Mouse (Mus musculus): ENCODE data around the gene Ky. TPM values are rescaled to one million over a fixed set of nuclear protein-coding genes. Genes with fewer than 3 reads are reported as not detected.

Gene Ky
- polyA plus RNA-seq, 1 experiment from 2014 or later, result 2.1 TPM

- ATAC-seq (ENCODE audit: insufficient number of reproducible peaks, low FRiP score), result no peak
- WGBS, result 90% methylated on average over 2 of the region's 2 CpGs
- Histone ChIP-seq H3K9ac (no peak overlapping the region), H3K36me3 (no peaks in the 10 kb centered on the region), H3K9me3 (replicated peaks) (no peaks in the 10 kb centered on the region), H3K4me3 (no peak overlapping the region), H3K27ac (ENCODE audit: poor library complexity, severe bottlenecking) (no peak overlapping the region), H3K27me3 (replicated peaks) (peaks cover 35% of the 10 kb centered on the region), H3K4me2 (no peak overlapping the region), H3K4me1 (replicated peaks) (peaks cover 32% of the 10 kb centered on the region)
Observed at GRCm38 (mm10) chr9:102493916-102494315, 11.6 kb upstream of the Ky start.

DNA sequence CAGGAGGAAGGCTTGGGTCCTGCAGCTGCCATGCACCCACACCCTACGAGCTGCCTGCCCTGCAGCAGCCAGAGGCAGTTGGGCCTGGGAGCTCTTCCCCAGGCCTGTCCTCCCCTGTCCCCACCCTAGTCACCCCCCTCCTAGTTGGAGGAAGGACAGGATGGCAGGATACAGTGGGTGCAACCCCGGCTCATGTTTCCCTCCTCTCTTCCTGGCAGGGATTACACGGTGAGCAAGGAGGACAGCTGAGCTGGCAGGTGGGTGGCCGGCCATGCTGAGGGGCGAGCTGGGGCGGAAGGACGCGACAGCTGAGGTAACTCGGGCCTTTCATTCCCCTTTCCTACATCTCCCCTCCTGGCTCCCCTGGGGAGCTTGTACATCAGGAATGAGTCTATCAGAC is 11.1 kb upstream of the Ky start:
- Histone ChIP-seq H3K9ac (no peak overlapping the region), H3K9me3 (replicated peaks) (no peaks in the 10 kb centered on the region), H3K27me3 (replicated peaks) (peaks cover 35% of the 10 kb centered on the region), H3K4me1 (replicated peaks) (peaks cover 33% of the 10 kb centered on the region), H3K4me3 (no peak overlapping the region), H3K4me2 (no peak overlapping the region), H3K36me3 (no peaks in the 10 kb centered on the region), H3K27ac (ENCODE audit: poor library complexity, severe bottlenecking) (no peak overlapping the region)
- 74% methylated on average over 9 of the region's 9 CpGs for WGBS
- ATAC-seq (ENCODE audit: insufficient number of reproducible peaks, low FRiP score), result no peak

DNA sequence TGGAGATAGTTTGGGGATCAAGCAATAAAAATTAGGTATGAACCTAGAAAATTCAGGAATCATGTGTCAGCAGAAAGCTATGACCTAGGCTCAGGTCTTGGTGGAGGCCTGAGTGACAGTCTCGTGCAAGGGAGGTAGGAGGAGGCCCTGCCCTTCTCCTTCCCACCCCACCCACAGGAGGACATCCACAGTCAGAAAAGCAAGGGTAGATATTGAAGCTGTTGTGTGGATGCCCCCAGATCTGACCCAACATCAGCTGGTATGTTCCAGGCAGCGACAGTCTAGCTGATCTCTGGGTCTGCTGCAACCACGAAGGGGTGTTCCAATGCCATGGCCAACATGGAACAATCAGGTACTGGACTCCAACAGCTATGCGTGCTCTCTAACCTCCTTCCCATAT is 10.3 kb upstream of the Ky start:
- 80% methylated on average over 4 of the region's 4 CpGs for WGBS
- H3K4me3 ChIP-seq, result no peak overlapping the region
- peaks cover 35% of the 10 kb centered on the region for H3K27me3 ChIP-seq (replicated peaks)
- no peak overlapping the region for H3K27ac ChIP-seq (ENCODE audit: poor library complexity, severe bottlenecking)
- no peaks in the 10 kb centered on the region for H3K36me3 ChIP-seq
- no peak for ATAC-seq (ENCODE audit: insufficient number of reproducible peaks, low FRiP score)
- no peaks in the 10 kb centered on the region for H3K9me3 ChIP-seq (replicated peaks)
- no peak overlapping the region for H3K4me2 ChIP-seq
- no peak overlapping the region for H3K9ac ChIP-seq
- H3K4me1 ChIP-seq (replicated peaks), result peaks cover 34% of the 10 kb centered on the region

GRCm38 (mm10) chr9:102496481-102497041 is 9.0 kb upstream of the Ky start:
- Histone ChIP-seq H3K4me2 (no peak overlapping the region), H3K9ac (no peak overlapping the region), H3K4me3 (no peak overlapping the region), H3K9me3 (replicated peaks) (no peaks in the 10 kb centered on the region), H3K27ac (ENCODE audit: poor library complexity, severe bottlenecking) (peak overlapping the region; percentile 34; the same call in 1 of the 2 replicates), H3K4me1 (replicated peaks) (peaks cover 34% of the 10 kb centered on the region), H3K27me3 (replicated peaks) (peaks cover 39% of the 10 kb centered on the region), H3K36me3 (no peaks in the 10 kb centered on the region)
- WGBS, result 89% methylated on average over 3 of the region's 3 CpGs
- no peak for ATAC-seq (ENCODE audit: insufficient number of reproducible peaks, low FRiP score)

- Histone ChIP-seq H3K36me3 (no peaks in the 10 kb centered on the region), H3K4me2 (no peak overlapping the region), H3K27me3 (replicated peaks) (peaks cover 32% of the 10 kb centered on the region), H3K9me3 (replicated peaks) (no peaks in the 10 kb centered on the region), H3K9ac (no peak overlapping the region), H3K4me3 (no peak overlapping the region), H3K27ac (ENCODE audit: poor library complexity, severe bottlenecking) (peak overlapping the region; percentile 34; the same call in 1 of the 2 replicates), H3K4me1 (replicated peaks) (peaks cover 34% of the 10 kb centered on the region)
- WGBS, result 77% methylated on average over 9 of the region's 9 CpGs
- ATAC-seq (ENCODE audit: insufficient number of reproducible peaks, low FRiP score), result no peak
Observed at GRCm38 (mm10) chr9:102497089-102497690, 8.4 kb upstream of the Ky start.

DNA sequence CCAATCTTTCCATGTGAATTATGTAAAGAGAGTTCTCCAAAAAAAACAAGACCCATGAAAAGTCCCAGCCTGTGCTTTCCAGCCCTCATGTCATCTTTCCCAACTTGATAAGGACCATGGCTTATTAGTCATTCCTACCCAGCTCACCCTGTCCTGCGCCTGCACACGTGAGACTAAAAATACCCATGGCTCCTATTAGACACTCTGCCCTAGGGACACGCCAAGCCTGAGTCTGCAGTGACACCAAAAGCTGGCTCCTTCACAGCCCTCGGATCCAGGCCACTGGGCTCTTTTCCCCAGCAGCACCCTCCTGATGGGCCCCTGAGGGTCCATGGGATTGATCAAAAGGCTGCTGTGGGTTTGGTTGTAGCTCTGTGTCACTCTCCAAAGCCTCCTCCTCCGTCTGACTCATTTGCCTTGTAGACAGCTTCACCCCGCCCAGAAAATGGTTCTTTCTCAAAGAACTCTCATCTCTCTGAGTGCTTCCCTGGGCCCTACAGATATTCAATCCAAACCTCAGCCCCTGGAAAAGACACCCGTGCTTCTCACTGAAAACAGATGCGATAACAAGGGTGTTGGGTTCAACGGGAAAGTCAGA is 7.6 kb upstream of the Ky start:
- H3K27me3 ChIP-seq (replicated peaks), result peaks cover 29% of the 10 kb centered on the region
- no peaks in the 10 kb centered on the region for H3K9me3 ChIP-seq (replicated peaks)
- H3K36me3 ChIP-seq, result no peaks in the 10 kb centered on the region
- no peak overlapping the region for H3K4me3 ChIP-seq
- WGBS, result 53% methylated on average over 9 of the region's 9 CpGs
- no peak overlapping the region for H3K4me2 ChIP-seq
- peaks cover 26% of the 10 kb centered on the region for H3K4me1 ChIP-seq (replicated peaks)
- no peak overlapping the region for H3K9ac ChIP-seq
- ATAC-seq (ENCODE audit: insufficient number of reproducible peaks, low FRiP score), result peak; percentile 58
- peak overlapping the region; percentile 63 for H3K27ac ChIP-seq (ENCODE audit: poor library complexity, severe bottlenecking)

DNA sequence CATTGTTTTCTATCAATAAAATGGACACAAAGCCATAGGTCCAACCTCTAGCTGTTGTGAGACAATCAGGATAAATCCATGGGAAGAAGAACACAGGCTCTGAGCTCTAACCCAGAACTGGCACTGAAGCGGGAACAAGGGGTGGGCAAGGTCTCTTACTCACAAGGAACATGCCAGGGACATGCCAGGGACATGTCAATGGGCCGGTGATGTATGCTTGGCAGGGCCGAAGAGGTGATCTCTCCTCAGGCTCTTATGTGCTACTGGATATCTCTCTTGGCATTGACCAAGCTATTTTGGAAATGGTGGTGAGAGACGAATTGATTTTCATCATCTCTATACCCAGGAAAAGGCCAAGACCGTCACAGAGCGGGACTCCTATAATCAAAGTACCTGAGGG is 6.8 kb upstream of the Ky start:
- Histone ChIP-seq H3K9me3 (replicated peaks) (no peaks in the 10 kb centered on the region), H3K36me3 (no peaks in the 10 kb centered on the region), H3K27me3 (replicated peaks) (peaks cover 27% of the 10 kb centered on the region), H3K27ac (ENCODE audit: poor library complexity, severe bottlenecking) (no peak overlapping the region), H3K4me2 (no peak overlapping the region), H3K4me3 (no peak overlapping the region), H3K9ac (no peak overlapping the region), H3K4me1 (replicated peaks) (peaks cover 23% of the 10 kb centered on the region)
- ATAC-seq (ENCODE audit: insufficient number of reproducible peaks, low FRiP score), result no peak
- WGBS, result 87% methylated on average over 6 of the region's 6 CpGs

- ATAC-seq (ENCODE audit: insufficient number of reproducible peaks, low FRiP score), result no peak
Observed at GRCm38 (mm10) chr9:102499266-102499665, 6.3 kb upstream of the Ky start.

GRCm38 (mm10) chr9:102499746-102500145 is 5.8 kb upstream of the Ky start:
- H3K4me2 ChIP-seq, result no peak overlapping the region
- H3K27ac ChIP-seq (ENCODE audit: poor library complexity, severe bottlenecking), result no peak overlapping the region
- no peak overlapping the region for H3K9ac ChIP-seq
- H3K27me3 ChIP-seq (replicated peaks), result peaks cover 26% of the 10 kb centered on the region; the same call in 1 of the 2 replicates
- ATAC-seq (ENCODE audit: insufficient number of reproducible peaks, low FRiP score), result no peak
- H3K4me1 ChIP-seq (replicated peaks), result peaks cover 26% of the 10 kb centered on the region
- H3K36me3 ChIP-seq, result no peaks in the 10 kb centered on the region
- H3K9me3 ChIP-seq (replicated peaks), result no peaks in the 10 kb centered on the region
- no peak overlapping the region for H3K4me3 ChIP-seq

More at GRCm38 (mm10) chr9:102499266-102499665, 6.3 kb upstream of the Ky start:
- Histone ChIP-seq H3K36me3 (no peaks in the 10 kb centered on the region), H3K27me3 (replicated peaks) (peaks cover 27% of the 10 kb centered on the region), H3K4me3 (no peak overlapping the region), H3K4me2 (no peak overlapping the region), H3K9me3 (replicated peaks) (no peaks in the 10 kb centered on the region), H3K4me1 (replicated peaks) (peaks cover 23% of the 10 kb centered on the region), H3K9ac (no peak overlapping the region), H3K27ac (ENCODE audit: poor library complexity, severe bottlenecking) (no peak overlapping the region)
- 69% methylated on average over 4 of the region's 4 CpGs for WGBS

DNA sequence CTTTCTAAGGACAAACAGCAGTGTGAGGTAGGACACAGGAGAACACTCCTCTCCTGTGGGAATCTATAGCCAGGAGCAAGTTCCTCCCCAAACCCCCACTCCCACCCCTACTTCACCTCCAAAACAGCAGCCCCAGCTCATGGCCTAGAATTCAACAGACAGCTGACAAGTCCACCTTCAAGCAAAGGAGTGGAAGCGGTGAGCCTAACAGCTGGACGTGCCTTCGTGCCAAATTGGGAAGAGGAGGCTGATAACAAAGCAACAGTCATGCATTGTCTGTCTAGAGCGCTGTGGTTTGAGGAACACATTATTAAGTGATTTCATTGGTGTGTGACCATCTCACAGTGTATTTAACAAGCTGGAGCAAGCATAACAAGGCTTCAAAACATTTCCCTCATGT is 4.4 kb upstream of the Ky start:
- Histone ChIP-seq H3K4me3 (no peak overlapping the region), H3K4me1 (replicated peaks) (peaks cover 38% of the 10 kb centered on the region), H3K4me2 (no peak overlapping the region), H3K27me3 (replicated peaks) (peaks cover 33% of the 10 kb centered on the region), H3K9me3 (replicated peaks) (no peaks in the 10 kb centered on the region), H3K27ac (ENCODE audit: poor library complexity, severe bottlenecking) (no peak overlapping the region), H3K9ac (no peak overlapping the region), H3K36me3 (no peaks in the 10 kb centered on the region)
- no peak for ATAC-seq (ENCODE audit: insufficient number of reproducible peaks, low FRiP score)
- WGBS, result 29% methylated on average over 4 of the region's 4 CpGs

- Histone ChIP-seq H3K27me3 (replicated peaks) (peaks cover 43% of the 10 kb centered on the region), H3K27ac (ENCODE audit: poor library complexity, severe bottlenecking) (no peak overlapping the region), H3K4me1 (replicated peaks) (peaks cover 37% of the 10 kb centered on the region), H3K4me3 (no peak overlapping the region), H3K9ac (no peak overlapping the region), H3K36me3 (no peaks in the 10 kb centered on the region), H3K4me2 (no peak overlapping the region), H3K9me3 (replicated peaks) (no peaks in the 10 kb centered on the region)
- whole genome bisulfite sequencing, result 59% methylated on average over 11 of the region's 11 CpGs
- no peak for ATAC-seq (ENCODE audit: insufficient number of reproducible peaks, low FRiP score)
Observed at GRCm38 (mm10) chr9:102502015-102502633, 3.4 kb upstream of the Ky start.

Measured in heart, embryonic 12.5 days (tissue).